Mouse (Mus musculus) lung, adult 10 weeks (tissue): ENCODE measurements around the gene Shisa2. TPM values are rescaled to one million over a fixed set of nuclear protein-coding genes. Genes with fewer than 3 reads are reported as not detected.

Source experiments
- polyA plus RNA-seq: library from polyadenylated mRNA; stranded (reverse); fragments of 350-450 nt; fragmentation: Illumina TruSeq; extraction: RNeasy Lipid Tissue Mini Kit (QIAGEN cat#74804); gene quantifications from one replicate; pipeline ENCODE4 v1.2.3, GENCODE M21; 2014; ENCODE audit warnings: low read depth, low replicate concordance; ENCODE audit not compliant: insufficient read depth

The Shisa2 gene
- 2.1 TPM for polyA plus RNA-seq

GRCm38 (mm10) chr14:59625158-59625805 lies at the start of gene Shisa2:
TSS of gene Shisa2 (plus strand) at chr14:59625308.

GRCm38 (mm10) chr14:59597398-59598259 lies 27.5 kb upstream of the Shisa2 start, which contains the start of gene Cdadc1:
TSS of gene Cdadc1 (minus strand) at chr14:59597959.

Other genes with a start within 250 kb of the Shisa2 start
- 0.58 TPM for gene Phf11c, start 229.9 kb upstream of the Shisa2 start, polyA plus RNA-seq
- 5.4 TPM for gene Setdb2, start 184.4 kb upstream of the Shisa2 start, polyA plus RNA-seq
- 22.8 TPM for gene Cab39l, start 184.3 kb upstream of the Shisa2 start, polyA plus RNA-seq
- gene Cdadc1, start 27.3 kb upstream of the Shisa2 start, polyA plus RNA-seq, result 23.8 TPM